ENCODE assay signal across 8 mouse cellular contexts in genomic region chr8:70610796-70611771, GRCm38 (mm10). TPM values are rescaled to one million over a fixed set of nuclear protein-coding genes. Genes with fewer than 3 reads are reported as not detected.
DNase-seq lines count a peak whose midpoint lies in the region; ATAC-seq and TF ChIP-seq lines count a peak whose summit lies in the region.

No protein-coding gene starts in this region.

- peak overlapping the region; percentile 83 for H3K9ac ChIP-seq in heart, embryonic 13.5 days
- peak overlapping the region; percentile 61 for H3K9ac ChIP-seq in kidney, embryonic 15.5 days
- H3K9ac ChIP-seq in neural tube, embryonic 14.5 days (replicated peaks; ENCODE audit: low read depth, low read length), result peak overlapping the region; percentile 46

- TF ChIP-seq POLR2A in embryonic fibroblast, embryonic 13.5 days (IDR thresholded peaks at IDR 0.05; ENCODE audit: low read depth, low read length), result 0 out of 2 replicates have a peak, but pooled peaks have one; percentile 5
- TF ChIP-seq POLR2A in lung, adult 2 months (IDR thresholded peaks at IDR 0.05; ENCODE audit: borderline replicate concordance, extremely low read depth, low read depth, low read length), result peak; percentile 33; the same call in 1 of the 2 replicates

- under 1% methylated on average over 54 of the region's 54 CpGs for WGBS in heart, embryonic 13.5 days
- under 1% methylated on average over 54 of the region's 54 CpGs for WGBS in kidney, embryonic 15.5 days
- under 1% methylated on average over 54 of the region's 54 CpGs for WGBS in lung, adult 2 months
- under 1% methylated on average over 54 of the region's 54 CpGs for WGBS in neural tube, embryonic 14.5 days

- H3K36me3 ChIP-seq in heart, embryonic 13.5 days, result no peaks in the 10 kb centered on the region
- no peaks in the 10 kb centered on the region for H3K36me3 ChIP-seq in kidney, embryonic 15.5 days
- no peaks in the 10 kb centered on the region for H3K36me3 ChIP-seq in neural tube, embryonic 14.5 days (ENCODE audit: control insufficient read depth, insufficient read depth, low read length)

- H3K4me3 ChIP-seq in embryonic fibroblast, embryonic 13.5 days (ENCODE audit: insufficient read depth, low read length), result peak overlapping the region; percentile 80
- H3K4me3 ChIP-seq in heart, embryonic 13.5 days, result peak overlapping the region; percentile 87
- H3K4me3 ChIP-seq in kidney, embryonic 15.5 days (replicated peaks), result peak overlapping the region; percentile 88
- peak overlapping the region; percentile 62 for H3K4me3 ChIP-seq in lung, adult 2 months (replicated peaks; ENCODE audit: extremely low read depth, low read depth, low read length)
- H3K4me3 ChIP-seq in neural tube, embryonic 14.5 days (ENCODE audit: low read depth, low read length), result peak overlapping the region; percentile 35

- peak overlapping the region; percentile 99 for H3K4me2 ChIP-seq in heart, embryonic 13.5 days
- peak overlapping the region; percentile 97 for H3K4me2 ChIP-seq in kidney, embryonic 15.5 days
- H3K4me2 ChIP-seq in neural tube, embryonic 14.5 days (ENCODE audit: low read depth, low read length), result peak overlapping the region; percentile 86

- no peak for ATAC-seq in heart, embryonic 13.5 days (ENCODE audit: extremely low read depth, insufficient number of reproducible peaks, low FRiP score, low TSS enrichment)
- ATAC-seq in kidney, embryonic 15.5 days (replicated peaks; ENCODE audit: low FRiP score), result no peak
- no peak for ATAC-seq in neural tube, embryonic 14.5 days (ENCODE audit: low read depth)

- TF ChIP-seq CTCF in embryonic fibroblast, embryonic 13.5 days (IDR thresholded peaks at IDR 0.05; ENCODE audit: borderline replicate concordance, insufficient read depth, low read length), result peak; percentile 74
- peak; percentile 61 for TF ChIP-seq CTCF in lung, adult 2 months (IDR thresholded peaks at IDR 0.05; ENCODE audit: insufficient read depth, low read length)

- H3K27me3 ChIP-seq in heart, embryonic 13.5 days (replicated peaks), result no peaks in the 10 kb centered on the region
- H3K27me3 ChIP-seq in kidney, embryonic 15.5 days, result no peaks in the 10 kb centered on the region
- H3K27me3 ChIP-seq in neural tube, embryonic 14.5 days (ENCODE audit: control insufficient read depth, insufficient read depth, low read length), result no peaks in the 10 kb centered on the region

- DNase-seq in CD8-positive naive resting alpha-beta T cell, adult 2 months (ENCODE audit: low read depth in 2 of 2, low spot score in 2 of 2), result peak; percentile 74 to 84
- DNase-seq in adrenal gland, postnatal 4 days (ENCODE audit: low spot score in 2 of 2), result peak; percentile 73 to 77
- peak; percentile 87 for DNase-seq in lung, adult 2 months
- DNase-seq in thymus, postnatal 36 days, result peak; percentile 88 to 91

- peaks cover 5% of the 10 kb centered on the region for H3K4me1 ChIP-seq in embryonic fibroblast, embryonic 13.5 days (ENCODE audit: control insufficient read depth, insufficient read depth, low read length)
- peaks cover 42% of the 10 kb centered on the region for H3K4me1 ChIP-seq in heart, embryonic 13.5 days
- H3K4me1 ChIP-seq in kidney, embryonic 15.5 days, result peaks cover 60% of the 10 kb centered on the region
- peaks cover 19% of the 10 kb centered on the region for H3K4me1 ChIP-seq in lung, adult 2 months (ENCODE audit: control insufficient read depth, insufficient read depth, low read length)
- H3K4me1 ChIP-seq in neural tube, embryonic 14.5 days (ENCODE audit: control insufficient read depth, insufficient read depth, low read length), result peaks cover 32% of the 10 kb centered on the region

- no peaks in the 10 kb centered on the region for H3K9me3 ChIP-seq in heart, embryonic 13.5 days
- no peaks in the 10 kb centered on the region for H3K9me3 ChIP-seq in kidney, embryonic 15.5 days (replicated peaks)
- H3K9me3 ChIP-seq in neural tube, embryonic 14.5 days (ENCODE audit: control insufficient read depth, low read length), result no peaks in the 10 kb centered on the region

- H3K27ac ChIP-seq in embryonic fibroblast, embryonic 13.5 days (ENCODE audit: insufficient read depth, low read length), result peak overlapping the region; percentile 87
- peak overlapping the region; percentile 99 for H3K27ac ChIP-seq in heart, embryonic 13.5 days (replicated peaks)
- H3K27ac ChIP-seq in kidney, embryonic 15.5 days, result peak overlapping the region; percentile 100
- H3K27ac ChIP-seq in neural tube, embryonic 14.5 days (ENCODE audit: low read depth, low read length), result peak overlapping the region; percentile 31

RNA-seq across cellular contexts. Expression of gene Ssbp4, which starts 2.4 kb away (rescaled TPM):
- total RNA-seq in adrenal gland, postnatal 4 days (2021), result 100 to 1,000 TPM; 137 to 154 TPM
- 44.7 and 50.7 TPM in 2 replicates for polyA plus RNA-seq in embryonic fibroblast, embryonic 13.5 days (2011; ENCODE audit: insufficient read length, low read depth, missing spikeins)
- polyA plus RNA-seq in heart, embryonic 13.5 days (2015; fragmentation: Nextera tagmentation; extraction: Ambion mirVana), result 63.3 and 70.9 TPM in 2 replicates
- 135 and 145 TPM in 2 replicates for polyA plus RNA-seq in kidney, embryonic 15.5 days (2015; fragmentation: Nextera tagmentation; extraction: Ambion mirVana)
- polyA plus RNA-seq in lung, adult 2 months (2012; rRNA removed), result 228 and 351 TPM in 2 replicates
- 163 and 240 TPM in 2 replicates for polyA plus RNA-seq in neural tube, embryonic 14.5 days (2014; fragmentation: Nextera tagmentation; extraction: Ambion mirVana)

RNA-seq across cellular contexts. Expression of gene Lrrc25, which starts 4.9 kb away (rescaled TPM):
- total RNA-seq in adrenal gland, postnatal 4 days (2021), result 1 to 10 TPM; 2.9 to 3.8 TPM
- 0.46 TPM in 1 of 2 replicates, not detected in the other for polyA plus RNA-seq in embryonic fibroblast, embryonic 13.5 days (2011; ENCODE audit: insufficient read length, low read depth, missing spikeins)
- 1.5 and 2.7 TPM in 2 replicates for polyA plus RNA-seq in heart, embryonic 13.5 days (2015; fragmentation: Nextera tagmentation; extraction: Ambion mirVana)
- 2.5 TPM in 2 replicates for polyA plus RNA-seq in kidney, embryonic 15.5 days (2015; fragmentation: Nextera tagmentation; extraction: Ambion mirVana)
- 10.4 and 10.5 TPM in 2 replicates for polyA plus RNA-seq in lung, adult 2 months (2012; rRNA removed)
- polyA plus RNA-seq in neural tube, embryonic 14.5 days (2014; fragmentation: Nextera tagmentation; extraction: Ambion mirVana), result 0.20 and 1.8 TPM in 2 replicates

RNA-seq across cellular contexts. Expression of gene Isyna1, which starts 16.9 kb away (rescaled TPM):
- total RNA-seq in adrenal gland, postnatal 4 days (2021), result 10 to 100 TPM; 82.6 to 88.9 TPM
- 17.9 and 18.6 TPM in 2 replicates for polyA plus RNA-seq in embryonic fibroblast, embryonic 13.5 days (2011; ENCODE audit: insufficient read length, low read depth, missing spikeins)
- 135 and 145 TPM in 2 replicates for polyA plus RNA-seq in heart, embryonic 13.5 days (2015; fragmentation: Nextera tagmentation; extraction: Ambion mirVana)
- polyA plus RNA-seq in kidney, embryonic 15.5 days (2015; fragmentation: Nextera tagmentation; extraction: Ambion mirVana), result 180 and 198 TPM in 2 replicates
- polyA plus RNA-seq in lung, adult 2 months (2012; rRNA removed), result 102 and 112 TPM in 2 replicates
- 65.5 and 73.3 TPM in 2 replicates for polyA plus RNA-seq in neural tube, embryonic 14.5 days (2014; fragmentation: Nextera tagmentation; extraction: Ambion mirVana)

RNA-seq across cellular contexts. Expression of gene Gdf15, which starts 21.2 kb away (rescaled TPM):
- total RNA-seq in adrenal gland, postnatal 4 days (2021), result 1 to 10 TPM in 1 of 2 experiments, under 1 TPM in 1; 0.59 to 1.8 TPM
- polyA plus RNA-seq in embryonic fibroblast, embryonic 13.5 days (2011; ENCODE audit: insufficient read length, low read depth, missing spikeins), result 3.1 and 4.2 TPM in 2 replicates
- 0.86 and 1.2 TPM in 2 replicates for polyA plus RNA-seq in heart, embryonic 13.5 days (2015; fragmentation: Nextera tagmentation; extraction: Ambion mirVana)
- 0.46 and 0.77 TPM in 2 replicates for polyA plus RNA-seq in kidney, embryonic 15.5 days (2015; fragmentation: Nextera tagmentation; extraction: Ambion mirVana)
- 5.4 and 6.6 TPM in 2 replicates for polyA plus RNA-seq in lung, adult 2 months (2012; rRNA removed)
- polyA plus RNA-seq in neural tube, embryonic 14.5 days (2014; fragmentation: Nextera tagmentation; extraction: Ambion mirVana), result 0.54 TPM in 1 of 2 replicates, not detected in the other

RNA-seq across cellular contexts. Expression of gene Pgpep1, which starts 49.1 kb away (rescaled TPM):
- 10 to 100 TPM; 62.1 to 76.0 TPM for total RNA-seq in adrenal gland, postnatal 4 days (2021)
- 53.7 and 54.3 TPM in 2 replicates for polyA plus RNA-seq in embryonic fibroblast, embryonic 13.5 days (2011; ENCODE audit: insufficient read length, low read depth, missing spikeins)
- polyA plus RNA-seq in heart, embryonic 13.5 days (2015; fragmentation: Nextera tagmentation; extraction: Ambion mirVana), result 33.7 and 37.3 TPM in 2 replicates
- 65.5 and 75.3 TPM in 2 replicates for polyA plus RNA-seq in kidney, embryonic 15.5 days (2015; fragmentation: Nextera tagmentation; extraction: Ambion mirVana)
- polyA plus RNA-seq in lung, adult 2 months (2012; rRNA removed), result 32.2 and 33.7 TPM in 2 replicates
- 74.5 and 85.2 TPM in 2 replicates for polyA plus RNA-seq in neural tube, embryonic 14.5 days (2014; fragmentation: Nextera tagmentation; extraction: Ambion mirVana)

Comparison
In these comparisons a context has a peak if more than half of its experiments do, and no peak if none do; other contexts are left out.
1. H3K27ac ChIP-seq: peak in every context shown above with its lines; median percentile 100 in kidney, embryonic 15.5 days; 99 in heart, embryonic 13.5 days; 87 in embryonic fibroblast, embryonic 13.5 days; 31 in neural tube, embryonic 14.5 days.
2. H3K4me3 ChIP-seq: peak in every context shown above with its lines; median percentile 88 in kidney, embryonic 15.5 days; 87 in heart, embryonic 13.5 days; 80 in embryonic fibroblast, embryonic 13.5 days; 62 in lung, adult 2 months; 35 in neural tube, embryonic 14.5 days.